Mouse (Mus musculus) megakaryocyte-erythroid progenitor cell, adult 5-6 weeks (primary cell): ENCODE results near the gene Lbhd1. TPM values are rescaled to one million over a fixed set of nuclear protein-coding genes. Genes with fewer than 3 reads are reported as not detected.

Experiments
- ATAC-seq: replicated peaks from 2 replicates; pipeline ENCODE4 v1.8.0; 2016; ENCODE audit warnings: mild to moderate bottlenecking, inconsistent platforms; ENCODE audit not compliant: severe bottlenecking, poor library complexity, low FRiP score, low TSS enrichment
- total RNA-seq, 2 experiments: library from RNA; stranded (forward) in 1 of 2; stranded (reverse) in 1 of 2; fragments of 200-1000, 215-1000 nt in 1 of 2; fragments of >200 nt in 1 of 2; fragmentation: Nextera tagmentation in 1 of 2; gene quantifications; 2 replicates each; pipeline ENCODE4 v1.2.3; 2014 to 2017

Gene Lbhd1
- total RNA-seq, 2 experiments from 2014 or later = 18.4 to 27.8 TPM

- peak; percentile 81 for ATAC-seq
Observed at GRCm38 (mm10) chr19:8941515-8942217, 58.1 kb downstream of the Lbhd1 start, which contains the start of gene Mta2. Mta2 (plus strand) TSS chr19:8941875.

Other genes with a start within 250 kb of the Lbhd1 start
Only the 30 nearest of the 32 such genes appear.
- 67.5 and 74.7 TPM in 2 replicates for gene Slc3a2, start 160.4 kb upstream of the Lbhd1 start, total RNA-seq (2014; fragmentation: Nextera tagmentation)
- 70.1 and 93.9 TPM in 2 replicates for gene Slc3a2, start 160.4 kb upstream of the Lbhd1 start, total RNA-seq (2017)
- gene Wdr74, start 147.9 kb upstream of the Lbhd1 start, total RNA-seq (2014; fragmentation: Nextera tagmentation) = 193 and 207 TPM in 2 replicates
- gene Wdr74, start 147.9 kb upstream of the Lbhd1 start, total RNA-seq (2017) = 142 TPM in 2 replicates
- gene 1700092M07Rik, start 143.0 kb upstream of the Lbhd1 start, total RNA-seq (2014; fragmentation: Nextera tagmentation) = 2.0 TPM in 1 of 2 replicates, not detected in the other
- gene 1700092M07Rik, start 143.0 kb upstream of the Lbhd1 start, total RNA-seq (2017) = 3.8 and 6.5 TPM in 2 replicates
- gene Stx5a, start 142.3 kb upstream of the Lbhd1 start, total RNA-seq (2014; fragmentation: Nextera tagmentation) = 74.7 and 80.4 TPM in 2 replicates
- 35.5 and 43.5 TPM in 2 replicates for gene Stx5a, start 142.3 kb upstream of the Lbhd1 start, total RNA-seq (2017)
- gene Nxf1, start 126.7 kb upstream of the Lbhd1 start, total RNA-seq (2014; fragmentation: Nextera tagmentation) = 365 and 530 TPM in 2 replicates
- gene Nxf1, start 126.7 kb upstream of the Lbhd1 start, total RNA-seq (2017) = 100 and 161 TPM in 2 replicates
- gene Tmem223, start 112.7 kb upstream of the Lbhd1 start, total RNA-seq (2014; fragmentation: Nextera tagmentation) = 59.6 and 76.4 TPM in 2 replicates
- 32.1 and 33.8 TPM in 2 replicates for gene Tmem223, start 112.7 kb upstream of the Lbhd1 start, total RNA-seq (2017)
- gene Tmem179b, start 109.3 kb upstream of the Lbhd1 start, total RNA-seq (2014; fragmentation: Nextera tagmentation) = 104 and 114 TPM in 2 replicates
- gene Tmem179b, start 109.3 kb upstream of the Lbhd1 start, total RNA-seq (2017) = 31.2 and 54.7 TPM in 2 replicates
- 13.2 and 16.1 TPM in 2 replicates for gene Taf6l, start 97.3 kb upstream of the Lbhd1 start, total RNA-seq (2014; fragmentation: Nextera tagmentation)
- 7.6 and 12.0 TPM in 2 replicates for gene Taf6l, start 97.3 kb upstream of the Lbhd1 start, total RNA-seq (2017)
- gene Polr2g, start 85.2 kb upstream of the Lbhd1 start, total RNA-seq (2014; fragmentation: Nextera tagmentation) = 120 and 126 TPM in 2 replicates
- gene Polr2g, start 85.2 kb upstream of the Lbhd1 start, total RNA-seq (2017) = 86.1 and 106 TPM in 2 replicates
- gene Zbtb3, start 81.2 kb upstream of the Lbhd1 start, total RNA-seq (2014; fragmentation: Nextera tagmentation) = 1.4 and 1.9 TPM in 2 replicates
- gene Zbtb3, start 81.2 kb upstream of the Lbhd1 start, total RNA-seq (2017) = 0.91 and 1.6 TPM in 2 replicates
- 35.6 and 41.6 TPM in 2 replicates for gene Ttc9c, start 64.4 kb upstream of the Lbhd1 start, total RNA-seq (2014; fragmentation: Nextera tagmentation)
- gene Ttc9c, start 64.4 kb upstream of the Lbhd1 start, total RNA-seq (2017) = 55.3 and 57.2 TPM in 2 replicates
- 68.2 and 88.0 TPM in 2 replicates for gene Hnrnpul2, start 63.7 kb upstream of the Lbhd1 start, total RNA-seq (2014; fragmentation: Nextera tagmentation)
- gene Hnrnpul2, start 63.7 kb upstream of the Lbhd1 start, total RNA-seq (2017) = 85.2 and 100.0 TPM in 2 replicates
- not detected in 2 replicates for gene AC129217.1, start 54.0 kb upstream of the Lbhd1 start, total RNA-seq (2014; fragmentation: Nextera tagmentation)
- gene AC129217.1, start 54.0 kb upstream of the Lbhd1 start, total RNA-seq (2017) = not detected in 2 replicates
- gene Bscl2, start 46.3 kb upstream of the Lbhd1 start, total RNA-seq (2014; fragmentation: Nextera tagmentation) = 70.3 and 71.7 TPM in 2 replicates
- 29.5 TPM in 2 replicates for gene Bscl2, start 46.3 kb upstream of the Lbhd1 start, total RNA-seq (2017)
- 0.57 TPM in 1 of 2 replicates, not detected in the other for gene Gng3, start 44.5 kb upstream of the Lbhd1 start, total RNA-seq (2014; fragmentation: Nextera tagmentation)
- gene Gng3, start 44.5 kb upstream of the Lbhd1 start, total RNA-seq (2017) = 0.30 and 1.3 TPM in 2 replicates
- 0.52 TPM in 1 of 2 replicates, not detected in the other for gene Lrrn4cl, start 33.0 kb upstream of the Lbhd1 start, total RNA-seq (2014; fragmentation: Nextera tagmentation)
- 1.5 TPM in 1 of 2 replicates, not detected in the other for gene Lrrn4cl, start 33.0 kb upstream of the Lbhd1 start, total RNA-seq (2017)
- gene Ubxn1, start 12.2 kb upstream of the Lbhd1 start, total RNA-seq (2014; fragmentation: Nextera tagmentation) = 148 and 194 TPM in 2 replicates
- 235 and 295 TPM in 2 replicates for gene Ubxn1, start 12.2 kb upstream of the Lbhd1 start, total RNA-seq (2017)
- gene Uqcc3, start 2.8 kb upstream of the Lbhd1 start, total RNA-seq (2014; fragmentation: Nextera tagmentation) = 46.7 and 54.1 TPM in 2 replicates
- gene Uqcc3, start 2.8 kb upstream of the Lbhd1 start, total RNA-seq (2017) = 73.3 and 94.5 TPM in 2 replicates
- not detected in 2 replicates for gene Gm49403, start 198 bp downstream of the Lbhd1 start, total RNA-seq (2014; fragmentation: Nextera tagmentation)
- not detected in 2 replicates for gene Gm49403, start 198 bp downstream of the Lbhd1 start, total RNA-seq (2017)
- 76.6 and 113 TPM in 2 replicates for gene 1810009A15Rik, start 5.1 kb downstream of the Lbhd1 start, total RNA-seq (2014; fragmentation: Nextera tagmentation)
- gene 1810009A15Rik, start 5.1 kb downstream of the Lbhd1 start, total RNA-seq (2017) = 94.2 and 120 TPM in 2 replicates
- gene Gm49416, start 5.2 kb downstream of the Lbhd1 start, total RNA-seq (2014; fragmentation: Nextera tagmentation) = 2.5 and 25.7 TPM in 2 replicates
- gene Gm49416, start 5.2 kb downstream of the Lbhd1 start, total RNA-seq (2017) = not detected in 2 replicates
- gene Ints5, start 9.3 kb downstream of the Lbhd1 start, total RNA-seq (2014; fragmentation: Nextera tagmentation) = 31.4 and 37.7 TPM in 2 replicates
- 16.6 and 17.1 TPM in 2 replicates for gene Ints5, start 9.3 kb downstream of the Lbhd1 start, total RNA-seq (2017)
- 120 and 130 TPM in 2 replicates for gene Ganab, start 14.3 kb downstream of the Lbhd1 start, total RNA-seq (2014; fragmentation: Nextera tagmentation)
- gene Ganab, start 14.3 kb downstream of the Lbhd1 start, total RNA-seq (2017) = 53.2 and 69.7 TPM in 2 replicates
- gene B3gat3, start 36.6 kb downstream of the Lbhd1 start, total RNA-seq (2014; fragmentation: Nextera tagmentation) = 30.3 and 36.8 TPM in 2 replicates
- gene B3gat3, start 36.6 kb downstream of the Lbhd1 start, total RNA-seq (2017) = 17.6 and 17.7 TPM in 2 replicates
- 4.6 and 6.2 TPM in 2 replicates for gene Rom1, start 45.6 kb downstream of the Lbhd1 start, total RNA-seq (2014; fragmentation: Nextera tagmentation)
- 0.75 and 4.3 TPM in 2 replicates for gene Rom1, start 45.6 kb downstream of the Lbhd1 start, total RNA-seq (2017)
- 29.3 and 45.8 TPM in 2 replicates for gene Eml3, start 45.8 kb downstream of the Lbhd1 start, total RNA-seq (2014; fragmentation: Nextera tagmentation)
- 14.5 and 23.6 TPM in 2 replicates for gene Eml3, start 45.8 kb downstream of the Lbhd1 start, total RNA-seq (2017)
- gene Mta2, start 58.1 kb downstream of the Lbhd1 start, total RNA-seq (2014; fragmentation: Nextera tagmentation) = 158 and 173 TPM in 2 replicates
- 205 and 206 TPM in 2 replicates for gene Mta2, start 58.1 kb downstream of the Lbhd1 start, total RNA-seq (2017)
- 30.7 and 32.2 TPM in 2 replicates for gene Tut1, start 70.1 kb downstream of the Lbhd1 start, total RNA-seq (2014; fragmentation: Nextera tagmentation)
- 15.8 and 18.8 TPM in 2 replicates for gene Tut1, start 70.1 kb downstream of the Lbhd1 start, total RNA-seq (2017)
- 1,323 and 1,614 TPM in 2 replicates for gene Eef1g, start 83.3 kb downstream of the Lbhd1 start, total RNA-seq (2014; fragmentation: Nextera tagmentation)
- gene Eef1g, start 83.3 kb downstream of the Lbhd1 start, total RNA-seq (2017) = 848 and 982 TPM in 2 replicates
- gene Ahnak, start 105.6 kb downstream of the Lbhd1 start, total RNA-seq (2014; fragmentation: Nextera tagmentation) = 1.5 and 9.4 TPM in 2 replicates
- gene Ahnak, start 105.6 kb downstream of the Lbhd1 start, total RNA-seq (2017) = 7.2 and 24.7 TPM in 2 replicates